Mouse (Mus musculus) heart, postnatal 0 days (tissue): ENCODE data around the gene Hist1h1d.

ENCODE experiments used
- CTCF ChIP-seq: IDR thresholded peaks from 2 replicates; pipeline ENCODE4 v1.5.1; 2016; ENCODE audit warnings: antibody characterized with exemption, control low read depth, low read depth
- EP300 ChIP-seq: IDR thresholded peaks from 2 replicates; pipeline ENCODE4 v1.6.1; 2016; ENCODE audit warnings: antibody characterized with exemption, low read depth

DNA sequence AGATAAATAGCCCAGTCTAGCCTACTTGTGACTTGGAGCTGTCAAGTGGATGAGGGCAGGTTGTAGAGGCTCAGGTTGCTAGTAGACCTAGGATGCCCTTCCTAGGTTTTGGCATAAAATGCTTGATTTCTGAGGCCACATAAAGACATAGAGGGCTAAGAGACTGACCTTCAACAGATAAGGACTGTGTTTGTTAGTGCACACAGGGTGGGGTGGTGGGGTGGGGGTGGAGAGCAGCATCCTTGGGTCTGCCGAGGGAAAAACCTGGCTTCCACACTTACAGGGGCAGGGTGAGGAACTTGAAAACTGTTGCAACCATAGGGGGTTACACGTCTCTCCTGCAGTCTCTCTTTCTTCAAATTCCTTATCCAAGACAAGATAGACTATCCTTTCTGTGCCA is 42.1 kb downstream of the Hist1h1d start:
- TF ChIP-seq EP300 (no peak), CTCF (no peak)
